Mouse (Mus musculus) kidney, adult 9 months (tissue): ENCODE results near the gene Ctnnd2.
"Not testable (repeated sequence)": the region's sequence is repeated elsewhere in the genome, so short reads cannot be mapped to it uniquely, and the experiment has no call there.

Experiments
- DNase-seq: peaks from one replicate; pipeline ENCODE4 v3.0.0; 2022

Ctnnd2 gene

DNA sequence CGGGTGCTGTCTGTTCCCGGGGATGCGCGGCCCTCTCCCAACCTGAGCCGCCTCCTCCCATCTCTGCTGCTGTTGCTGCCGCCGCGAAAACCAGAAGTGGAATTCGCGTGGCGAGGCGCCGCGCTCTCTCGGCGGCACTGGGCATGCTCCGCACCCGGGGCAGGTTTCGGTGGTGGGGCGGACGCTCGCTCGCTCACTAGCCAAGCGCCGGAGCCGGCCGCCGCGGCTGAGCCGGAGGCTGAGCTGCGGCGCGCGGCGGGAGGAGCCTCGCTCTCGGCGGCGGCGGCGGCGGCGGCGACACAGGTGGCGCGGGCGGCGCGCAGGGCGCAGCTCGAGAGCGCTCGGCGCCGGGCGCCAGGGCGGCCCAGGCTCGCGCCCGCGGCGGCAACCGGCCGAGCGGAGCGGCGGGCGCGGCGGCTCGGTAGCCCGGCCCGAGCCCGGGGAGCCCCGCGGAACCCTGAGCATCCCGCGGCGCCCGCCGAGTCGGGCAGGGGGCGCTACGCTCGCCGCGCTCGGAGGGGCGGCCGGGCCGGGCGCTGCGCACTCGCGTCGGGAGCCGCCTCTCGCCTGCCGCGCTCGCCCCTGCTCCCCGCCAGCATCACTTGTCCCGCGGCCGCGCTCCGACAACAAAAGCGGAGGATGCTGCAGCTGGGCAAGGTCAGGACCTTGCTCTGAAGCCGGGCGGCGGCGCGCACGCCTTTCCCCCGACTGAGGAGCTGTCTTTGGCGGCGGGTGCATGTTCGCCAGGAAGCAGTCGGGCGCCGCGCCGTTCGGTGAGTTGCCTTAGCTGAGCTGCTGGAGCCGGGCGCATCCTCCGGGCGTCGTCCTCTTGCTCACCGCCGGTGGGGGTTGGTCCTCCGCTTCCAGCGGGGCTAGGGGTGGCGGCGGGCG, at the start of gene Ctnnd2:
TSS of gene Ctnnd2 (plus strand) at position 203 of the 891 bp plus-strand sequence.
- peak; percentile 4 for DNase-seq

DNA sequence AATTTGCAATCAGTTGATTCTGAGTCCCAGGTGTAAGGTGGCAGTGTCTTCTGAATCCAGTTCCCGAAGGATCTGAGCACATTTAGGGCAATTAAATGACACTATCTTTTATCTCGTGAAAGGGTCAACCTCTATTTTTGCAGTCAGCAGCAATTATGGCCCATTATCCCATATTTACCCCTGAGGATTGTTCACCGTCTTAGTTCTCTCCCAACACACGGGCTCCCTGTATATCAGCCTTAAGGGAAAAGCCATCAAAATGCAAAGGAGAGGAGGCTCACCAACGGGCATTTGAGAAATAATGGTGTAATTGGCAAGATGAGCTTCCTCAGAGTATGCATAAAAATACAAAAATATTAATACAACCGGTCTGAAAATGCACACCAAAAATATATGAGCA, 41.7 kb upstream of the Ctnnd2 start:
- no peak for DNase-seq

DNA sequence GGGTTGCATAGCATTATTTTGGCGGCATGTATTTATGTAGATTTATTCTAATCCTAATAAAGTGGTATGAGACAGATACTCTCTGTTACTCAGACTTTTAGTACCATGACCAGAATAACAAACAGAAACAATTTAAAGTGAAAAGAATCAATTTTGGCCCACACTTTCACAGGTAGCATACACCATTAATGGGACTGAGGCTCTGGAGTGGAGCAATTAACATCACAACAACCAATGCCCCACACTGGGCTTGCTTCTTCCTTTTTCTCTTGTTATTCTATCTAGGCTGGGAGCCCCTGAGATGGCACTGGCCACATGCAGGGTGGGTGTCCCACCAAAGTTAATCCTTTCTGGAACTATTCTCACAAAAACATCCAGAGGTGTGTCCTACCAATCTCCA, 32.8 kb upstream of the Ctnnd2 start:
- DNase-seq = not testable (repeated sequence)

DNA sequence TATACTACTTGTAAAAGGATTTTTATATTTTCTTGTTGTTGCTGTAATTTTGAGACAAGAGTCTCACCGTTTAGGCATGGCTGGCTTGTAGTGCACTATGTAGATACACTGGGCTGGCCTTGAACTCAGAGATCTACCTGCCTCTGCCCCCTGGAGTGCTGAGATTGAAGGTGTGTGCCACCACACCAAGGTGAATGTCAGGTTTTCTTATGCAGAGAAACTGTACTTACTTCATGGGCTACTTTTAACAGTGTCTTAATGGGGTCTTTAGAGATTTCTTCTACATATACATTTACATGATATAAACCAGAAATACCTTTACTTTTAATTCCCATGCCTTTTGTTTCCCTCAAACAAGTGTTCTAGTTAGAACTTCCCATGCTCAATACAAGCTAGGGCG, 27.0 kb upstream of the Ctnnd2 start:
- DNase-seq = no peak

DNA sequence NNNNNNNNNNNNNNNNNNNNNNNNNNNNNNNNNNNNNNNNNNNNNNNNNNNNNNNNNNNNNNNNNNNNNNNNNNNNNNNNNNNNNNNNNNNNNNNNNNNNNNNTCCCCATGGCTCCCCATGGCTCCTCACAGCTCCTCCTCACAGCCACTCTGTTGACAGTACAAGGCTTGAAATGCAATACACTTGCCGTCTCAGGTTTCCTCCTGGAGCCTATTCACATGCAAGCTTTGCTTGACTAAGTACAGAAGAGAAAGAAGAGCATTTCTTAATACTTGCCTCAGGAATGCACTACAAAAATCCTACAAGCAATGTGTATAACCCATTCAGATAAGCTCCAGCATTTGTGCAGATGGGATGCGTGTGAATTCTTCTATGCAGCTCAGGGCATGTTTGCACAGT, 20.2 kb upstream of the Ctnnd2 start:
- no peak for DNase-seq

DNA sequence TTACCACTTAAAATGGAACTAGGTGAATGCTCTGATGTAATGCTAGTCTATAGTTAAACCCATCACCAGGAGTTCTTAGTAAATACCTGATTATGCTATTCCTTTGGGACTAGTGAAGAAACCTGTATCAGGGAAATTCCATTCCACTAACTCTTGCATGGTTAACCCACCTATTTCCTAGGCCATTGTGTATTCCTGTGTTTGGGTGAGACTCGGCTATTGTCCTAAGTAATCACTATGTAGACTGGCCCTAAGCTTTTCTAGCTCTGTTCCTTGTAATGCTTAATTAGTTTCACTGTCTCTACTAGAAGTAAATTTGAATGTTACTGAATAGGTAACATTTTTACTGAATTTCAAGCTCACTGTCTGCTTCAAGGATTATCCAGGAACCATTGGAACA, 14.4 kb upstream of the Ctnnd2 start:
- DNase-seq = no peak

DNA sequence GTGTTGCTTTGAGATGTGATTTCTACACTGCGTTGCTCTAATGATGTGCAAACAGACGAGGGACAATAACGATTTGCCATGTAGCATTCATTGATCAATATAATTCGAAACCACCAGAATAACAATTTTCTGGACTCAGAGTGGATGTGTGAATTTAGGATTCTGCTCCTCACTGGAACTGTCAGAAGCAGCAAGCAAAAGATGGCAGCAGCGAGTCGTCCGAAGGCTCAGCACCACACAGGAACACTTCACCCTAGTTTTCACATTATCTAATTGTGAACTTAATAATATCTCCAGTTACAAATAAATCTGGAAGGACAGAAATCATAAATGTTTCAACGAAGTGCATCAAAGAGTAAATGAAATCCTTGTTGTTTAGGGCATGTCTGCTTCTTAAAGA, 2.4 kb upstream of the Ctnnd2 start:
- no peak for DNase-seq

DNA sequence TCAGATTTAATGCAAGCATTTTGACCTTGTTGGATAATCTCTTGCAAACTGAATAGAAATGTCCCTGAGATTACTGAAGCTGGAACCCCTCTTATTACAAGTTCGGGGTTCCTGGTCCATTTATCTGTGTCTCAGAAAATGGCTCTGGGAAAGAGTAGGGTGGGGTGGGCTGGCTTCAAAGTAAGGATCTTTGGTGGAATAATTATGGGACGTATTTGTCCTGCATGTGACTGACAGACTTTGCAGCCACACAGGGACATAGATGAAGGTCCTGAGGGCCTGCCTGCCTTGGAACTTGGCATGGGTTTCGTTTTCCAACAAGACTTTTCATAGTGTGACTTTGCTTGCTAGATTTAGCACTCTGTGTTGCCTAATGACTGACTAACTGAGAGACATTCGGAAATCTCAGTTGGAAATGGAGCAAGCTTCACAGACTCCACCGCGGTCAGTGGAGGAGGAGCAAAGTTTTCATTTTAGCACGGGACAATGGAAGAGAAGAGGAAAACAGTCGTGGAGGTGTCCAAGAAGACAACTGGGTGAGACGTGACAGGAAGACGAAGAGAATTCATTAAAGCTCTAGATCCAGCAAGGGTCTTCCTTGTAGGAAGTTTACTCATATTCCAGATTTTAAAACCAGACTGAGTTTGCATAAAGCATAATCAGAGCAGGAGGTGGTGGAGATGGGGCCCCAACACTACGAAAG, 749 bp upstream of the Ctnnd2 start:
- DNase-seq = no peak

DNA sequence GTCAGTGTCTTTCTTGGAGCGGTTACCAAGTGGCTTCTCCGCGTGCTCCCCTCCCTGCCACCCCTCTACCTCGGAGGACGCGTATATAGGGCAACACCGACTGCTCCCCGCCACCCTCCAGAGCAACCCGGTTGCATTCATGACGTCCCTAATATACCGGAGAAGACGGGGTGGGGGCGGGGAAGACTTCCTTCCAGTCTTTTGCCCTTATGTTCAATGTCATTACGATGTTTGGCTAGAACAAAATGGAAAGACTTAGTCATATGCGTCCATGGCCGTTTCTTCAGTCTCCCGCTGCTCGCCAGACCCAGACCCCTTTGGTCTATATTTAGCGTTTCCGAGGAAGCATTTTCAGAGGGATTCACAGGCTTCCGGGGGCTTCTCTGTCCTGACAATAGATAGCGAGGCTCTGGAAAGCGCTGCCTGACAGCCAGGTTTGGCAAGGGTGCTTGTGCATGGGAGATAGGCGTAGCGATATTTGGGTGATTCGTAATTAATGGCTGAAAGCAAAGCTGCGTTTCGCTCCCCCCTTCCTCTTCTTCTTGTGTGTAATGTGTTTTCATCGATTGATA, 1.1 kb downstream of the Ctnnd2 start:
- no peak for DNase-seq

DNA sequence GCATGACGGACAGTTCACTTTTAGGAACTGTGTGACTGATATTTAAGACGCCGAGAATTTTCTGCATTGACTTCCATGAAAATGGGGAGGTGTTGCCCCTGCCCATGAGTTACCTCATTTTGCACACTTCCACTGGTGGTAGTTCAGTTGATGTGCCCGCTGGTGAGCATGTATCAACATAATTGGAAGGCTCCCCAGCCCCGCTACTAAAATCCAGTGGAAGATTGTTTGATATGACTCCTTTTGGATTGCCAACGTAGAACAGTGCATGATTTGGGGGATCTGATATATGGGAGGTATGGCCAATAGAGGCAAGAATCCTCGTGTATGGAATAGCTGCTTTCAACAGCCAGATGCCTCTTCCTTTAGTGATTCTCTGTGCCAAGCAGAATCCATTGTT, 1.9 kb downstream of the Ctnnd2 start:
- DNase-seq = no peak

DNA sequence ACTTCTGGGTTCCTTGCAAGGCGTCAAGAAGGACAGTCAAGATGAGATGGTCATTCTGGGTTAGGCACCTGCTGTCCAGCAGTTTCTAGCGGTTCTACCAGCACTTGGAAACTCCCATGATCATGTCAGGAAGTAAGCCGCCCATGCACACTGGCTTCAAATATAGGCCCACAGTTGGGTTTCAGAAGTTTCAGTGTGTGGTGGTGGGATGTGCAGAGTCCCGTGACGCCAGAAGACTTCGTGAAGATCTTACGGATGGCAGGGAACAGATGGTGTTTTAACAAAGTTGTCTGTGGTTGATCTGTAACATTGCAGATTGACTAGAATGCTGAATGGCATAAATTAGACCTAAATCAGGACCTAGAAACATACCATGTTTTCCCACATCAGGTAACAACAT, 11.6 kb downstream of the Ctnnd2 start:
- DNase-seq = no peak

DNA sequence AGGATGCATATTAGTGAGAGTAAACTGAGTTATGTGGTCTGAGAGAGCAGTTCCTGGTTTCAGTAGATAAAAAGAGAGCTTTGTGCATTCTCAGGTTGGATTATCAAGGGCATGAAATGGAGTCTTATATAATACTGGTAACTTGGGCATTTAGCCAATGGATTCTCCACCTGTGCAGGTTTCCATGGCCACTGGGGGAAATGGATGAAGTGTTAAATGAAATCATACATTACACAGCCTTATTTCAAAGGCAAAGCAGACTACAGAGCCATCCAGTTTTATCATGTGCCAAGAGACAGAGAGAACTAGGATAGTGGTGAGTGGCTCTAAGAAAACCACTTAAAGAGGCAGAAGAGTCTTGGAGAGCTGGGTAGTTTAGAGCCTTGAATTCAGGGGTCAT, 18.5 kb downstream of the Ctnnd2 start:
- no peak for DNase-seq

DNA sequence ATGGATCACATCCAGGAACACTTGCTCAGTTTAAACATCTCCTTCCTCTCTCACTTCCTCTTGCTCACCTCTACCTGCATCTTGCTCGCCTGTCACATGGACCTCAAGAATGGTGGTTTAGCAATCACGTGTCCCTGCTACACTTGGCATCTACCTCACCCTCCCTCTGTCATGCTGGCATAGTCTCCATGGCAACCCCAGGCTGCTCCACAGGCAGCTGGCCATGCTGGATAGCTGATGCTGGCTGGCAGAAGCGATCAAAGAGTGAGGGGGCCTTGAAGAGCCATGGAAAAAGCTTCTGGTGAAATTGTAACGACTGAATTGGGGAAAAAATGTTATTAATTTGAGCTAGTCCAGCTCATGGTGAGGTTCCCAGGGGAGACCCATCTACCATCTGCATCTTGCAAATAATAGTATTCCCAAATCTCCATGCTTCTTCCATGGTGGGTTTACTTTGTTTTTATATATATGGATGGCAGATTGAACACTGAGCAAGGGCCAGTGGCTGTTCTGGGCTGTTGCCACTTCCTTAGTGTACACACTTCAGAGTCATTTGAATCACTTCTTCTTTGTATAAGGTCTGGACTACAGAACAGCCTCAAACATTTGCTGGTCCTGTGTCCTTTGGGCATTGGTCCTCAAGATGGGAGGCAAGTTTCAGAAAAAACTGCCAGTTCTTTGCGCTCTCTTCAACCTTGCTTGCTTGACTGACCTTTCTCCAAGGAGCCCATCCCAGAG, 19.7 kb downstream of the Ctnnd2 start:
- DNase-seq = no peak

DNA sequence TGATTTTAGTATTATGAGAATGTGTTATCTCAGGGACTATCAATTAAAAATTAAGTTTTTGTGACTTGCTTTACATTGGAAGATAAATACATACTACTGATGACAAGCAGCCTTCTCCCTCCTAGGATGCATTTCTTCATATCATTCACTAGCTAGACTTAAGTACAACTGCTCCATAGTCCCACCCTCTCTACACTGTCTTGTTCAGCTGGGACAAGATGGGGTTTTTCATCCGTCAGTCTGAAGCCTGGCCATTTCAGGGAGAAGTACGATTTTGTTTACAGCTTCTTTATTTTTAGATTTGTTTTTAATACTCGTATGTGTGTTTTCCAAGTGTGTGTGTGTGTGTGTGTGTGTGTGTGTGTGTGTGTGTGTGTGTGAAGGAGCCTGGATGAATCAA, 26.0 kb downstream of the Ctnnd2 start:
- no peak for DNase-seq

DNA sequence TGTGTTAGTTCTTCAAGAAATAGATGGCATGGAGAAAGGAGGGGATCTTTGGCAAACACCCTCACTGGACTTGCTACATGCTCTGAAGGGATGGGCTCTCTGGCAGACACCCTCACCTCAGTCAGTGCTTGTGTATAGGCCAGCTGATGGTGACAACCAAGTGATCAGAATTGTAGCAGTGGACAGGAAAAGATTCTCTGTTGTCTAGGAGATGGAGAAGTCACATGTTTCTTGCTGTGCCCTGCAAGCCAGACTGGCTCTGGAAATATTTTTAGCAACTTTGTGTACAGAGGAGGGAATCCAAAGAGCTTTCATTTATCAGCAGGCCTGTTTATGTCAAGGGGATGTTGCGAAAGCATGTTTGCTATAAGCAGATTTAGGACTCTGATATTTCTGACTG, 27.4 kb downstream of the Ctnnd2 start:
- DNase-seq = no peak

DNA sequence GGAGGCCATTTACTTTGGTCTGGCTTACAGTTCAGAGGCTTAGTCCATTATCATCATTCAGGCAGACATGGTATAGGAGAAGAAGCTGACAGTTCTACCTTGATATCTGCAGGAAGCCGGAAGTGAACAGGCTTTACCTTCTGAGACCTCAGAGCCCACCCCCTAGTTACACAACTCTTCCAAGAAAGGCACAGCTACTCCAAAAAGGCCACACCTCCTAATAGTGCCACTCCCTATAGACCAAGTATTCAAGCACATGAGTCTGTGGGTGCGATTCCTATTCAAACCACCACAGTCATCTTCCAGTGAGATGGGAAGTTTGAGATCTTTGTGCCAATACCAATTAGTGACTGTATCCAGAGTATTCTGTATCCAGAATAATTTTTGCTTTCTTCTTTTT, 28.8 kb downstream of the Ctnnd2 start:
- DNase-seq = no peak

DNA sequence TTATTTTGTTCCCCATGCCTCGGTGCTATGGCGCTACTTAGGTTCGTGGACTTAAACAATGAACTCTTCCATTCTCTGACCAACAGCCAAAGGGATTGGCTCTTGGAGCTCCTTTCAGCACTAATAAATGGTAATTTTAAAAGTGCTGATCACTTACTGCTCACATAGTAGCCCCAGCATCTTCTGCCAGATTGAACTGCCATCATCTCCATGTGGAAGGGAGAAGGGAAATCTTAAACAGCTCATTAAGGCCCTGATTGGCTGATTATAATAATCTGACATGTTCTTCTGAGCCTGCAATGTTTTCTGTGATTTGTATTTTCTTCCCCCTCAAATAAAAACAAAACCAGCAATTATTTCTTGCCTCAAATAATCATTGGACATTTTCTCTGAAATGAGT, 29.2 kb downstream of the Ctnnd2 start:
- DNase-seq = no peak

DNA sequence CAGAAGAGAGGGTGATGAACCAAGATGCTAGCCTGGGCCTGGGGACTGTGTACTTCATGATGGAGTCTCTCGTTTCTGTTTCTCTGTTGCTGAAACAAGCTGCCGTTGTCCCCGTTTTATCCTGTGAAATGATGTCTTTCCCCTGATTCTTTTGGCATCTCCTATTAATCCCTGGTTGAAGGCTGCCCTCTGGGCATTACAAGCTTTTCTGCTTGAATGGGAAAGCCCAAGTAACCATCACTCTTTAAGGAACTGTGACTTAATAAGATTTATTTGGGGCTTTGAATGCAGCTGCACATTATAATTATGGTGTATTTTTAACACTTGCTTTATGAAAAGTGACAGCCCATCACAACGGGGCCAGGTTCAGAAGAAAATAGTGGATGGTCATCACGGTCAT, 40.4 kb downstream of the Ctnnd2 start:
- no peak for DNase-seq

DNA sequence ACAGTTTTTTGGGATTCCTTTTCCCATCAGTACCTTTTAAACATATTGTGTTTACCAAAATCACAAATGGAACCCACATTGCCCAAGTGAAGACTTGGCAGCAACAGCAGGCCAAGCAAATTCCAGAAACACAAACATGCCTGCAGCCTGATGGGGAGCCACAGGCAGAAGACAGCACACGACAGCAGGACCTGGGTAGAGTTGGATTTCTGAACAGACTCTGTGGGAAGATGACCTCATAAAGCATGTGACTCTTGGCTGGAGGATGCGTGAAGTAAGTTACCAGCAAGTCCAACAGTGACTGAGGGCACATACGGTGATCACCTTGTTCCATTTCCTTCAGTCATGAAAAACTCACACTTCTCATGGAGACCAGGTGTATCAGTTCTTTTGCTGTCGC, 43.5 kb downstream of the Ctnnd2 start:
- no peak for DNase-seq

DNA sequence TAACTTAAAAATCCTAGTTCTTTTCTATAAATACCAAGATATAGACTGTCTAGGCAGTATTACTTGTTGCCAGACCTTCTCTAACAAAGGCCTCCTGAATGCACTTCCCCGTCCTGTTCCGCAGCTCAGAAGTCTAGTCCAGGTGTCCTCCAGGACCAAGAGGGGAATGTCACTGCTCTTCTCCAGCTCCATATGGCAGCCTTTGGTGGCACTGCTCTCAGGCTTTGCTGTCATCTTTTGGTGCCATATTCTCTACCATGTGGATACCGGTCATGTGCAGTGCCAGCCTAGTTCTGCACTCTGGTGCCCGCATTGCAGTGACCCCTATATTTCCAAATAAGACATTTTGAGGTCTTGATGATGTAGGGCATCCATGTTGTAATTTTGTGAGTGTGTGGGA, 56.7 kb downstream of the Ctnnd2 start:
- no peak for DNase-seq

DNA sequence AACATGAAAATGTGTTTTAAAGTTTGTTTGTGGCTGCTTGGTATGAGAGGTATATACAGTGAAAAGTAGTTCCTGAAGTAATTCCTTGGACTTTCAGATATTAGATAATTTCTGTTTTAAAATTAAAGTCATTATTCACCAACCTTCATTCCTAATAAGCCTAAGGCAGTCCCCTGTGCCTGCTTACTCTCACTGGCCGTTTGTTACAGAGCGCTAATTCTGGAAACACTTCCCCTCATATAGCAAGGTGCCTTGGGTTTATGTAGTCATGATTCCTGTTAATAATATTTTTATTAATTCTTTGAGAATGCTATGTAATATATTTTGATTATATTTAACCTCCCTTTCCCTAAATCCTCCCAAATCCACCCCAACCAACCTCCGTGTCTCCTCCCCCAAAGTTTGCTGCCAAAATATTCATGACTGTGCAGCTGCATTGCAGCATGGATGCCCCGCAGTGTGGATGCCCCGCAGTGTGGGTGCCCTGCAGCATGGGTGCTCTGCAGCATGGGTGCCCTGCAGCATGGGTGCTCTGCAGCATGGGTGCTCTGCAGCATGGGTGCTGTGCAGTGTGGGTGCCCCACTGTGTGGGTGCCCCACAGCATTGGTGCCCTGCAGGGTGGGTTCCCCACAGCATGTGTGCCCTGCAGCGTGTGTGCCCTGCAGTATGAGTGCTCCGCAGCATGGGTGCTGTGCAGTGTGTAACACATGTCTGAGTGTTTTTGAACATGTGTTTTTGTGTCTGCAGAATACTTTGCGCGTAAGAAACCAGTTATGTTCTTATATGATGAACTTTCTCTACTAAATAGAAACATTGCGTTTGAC, 63.0 kb downstream of the Ctnnd2 start:
- DNase-seq = no peak

DNA sequence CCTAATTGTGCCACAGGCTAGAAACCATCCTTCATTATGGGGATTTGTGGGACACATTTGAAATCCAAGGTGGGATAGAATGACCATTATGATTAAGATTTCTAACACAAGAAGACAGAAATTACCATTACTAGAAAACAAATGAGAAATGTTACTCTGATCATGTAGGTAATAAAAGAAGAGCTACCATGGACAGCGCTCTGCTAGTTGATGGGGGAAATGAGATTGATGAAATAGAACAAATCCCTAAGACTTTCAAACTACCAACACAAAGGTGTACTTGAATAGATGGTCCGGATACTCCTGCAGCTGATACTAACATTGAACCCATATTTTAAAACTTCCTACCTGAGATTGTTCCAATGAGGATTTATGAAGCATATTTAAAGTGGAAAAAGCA, 68.5 kb downstream of the Ctnnd2 start:
- DNase-seq = no peak

DNA sequence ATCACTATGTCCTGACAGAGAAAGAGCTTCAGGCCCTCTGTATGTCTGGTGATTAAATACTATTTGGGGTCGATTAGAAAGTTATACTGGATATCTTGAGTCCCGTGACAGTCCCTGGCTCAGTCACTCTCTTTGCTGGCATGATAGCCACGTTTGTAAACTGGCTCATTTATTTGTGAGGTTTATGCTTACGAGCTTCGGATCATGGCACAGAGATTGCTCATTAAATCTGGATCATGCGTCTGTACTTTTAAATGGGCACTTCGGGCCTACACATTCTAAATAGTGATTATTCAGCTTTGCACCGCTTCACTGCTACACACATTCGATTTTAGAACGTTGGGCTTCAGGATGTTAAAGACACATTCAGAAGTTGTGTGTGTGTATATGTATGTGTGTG, 96.4 kb downstream of the Ctnnd2 start:
- no peak for DNase-seq
